Mouse (Mus musculus) heart, postnatal 0 days (tissue): Measurements from ENCODE around the gene Hps1.
A peak's percentile ranks its signal among the peaks of the same experiment; 100 is the strongest.

Experiments used
- CTCF ChIP-seq: IDR thresholded peaks from 2 replicates; pipeline ENCODE4 v1.5.1; 2016; ENCODE audit warnings: antibody characterized with exemption, control low read depth, low read depth
- EP300 ChIP-seq: IDR thresholded peaks from 2 replicates; pipeline ENCODE4 v1.6.1; 2016; ENCODE audit warnings: antibody characterized with exemption, low read depth

GRCm38 (mm10) chr19:42776813-42777212 is 3.0 kb downstream of the Hps1 start:
- TF ChIP-seq CTCF (peak; percentile 27), EP300 (no peak)
